Mouse (Mus musculus) embryo, embryonic 11 days (tissue): ENCODE data around the gene Btbd3.

Source experiments
- DNase-seq: peaks from one replicate; pipeline ENCODE4 v3.0.0-alpha.2; 2015

Btbd3 gene

DNA sequence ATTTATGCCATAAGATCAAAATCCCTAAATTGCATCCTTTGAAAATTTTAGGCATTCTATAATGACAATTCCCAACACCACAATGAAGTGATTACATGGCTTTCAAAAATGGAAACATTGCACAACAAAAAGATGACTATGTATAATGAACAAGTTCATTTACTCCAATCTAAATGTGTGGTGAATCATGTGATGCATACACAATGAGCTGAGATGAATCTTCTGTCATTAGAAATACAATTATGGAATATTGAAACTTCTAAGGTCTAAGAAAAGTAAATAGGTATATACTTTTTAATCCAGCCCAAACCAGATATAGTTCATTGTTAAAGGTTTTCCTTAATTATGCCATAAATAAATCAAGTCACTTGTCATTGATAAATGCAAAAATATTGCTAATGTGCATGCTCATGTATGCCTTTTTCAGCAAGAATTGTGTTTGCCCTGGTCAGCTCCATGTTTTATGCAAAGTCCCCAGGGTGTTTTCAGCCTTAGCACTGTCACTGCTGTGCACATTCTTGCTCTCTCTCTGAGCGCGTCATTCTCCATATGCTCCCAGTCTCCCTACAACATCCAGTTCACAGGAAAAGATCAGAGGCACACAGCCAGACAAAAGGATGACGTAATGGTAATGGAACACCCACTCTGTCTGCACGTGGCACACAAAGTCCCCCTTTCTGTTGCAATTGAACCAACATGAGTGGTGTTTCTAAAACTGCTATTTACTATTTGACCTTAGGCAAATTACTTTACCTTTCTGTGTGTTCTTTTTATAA lies 149.6 kb downstream of the Btbd3 start:
- peak; percentile 60 for DNase-seq

DNA sequence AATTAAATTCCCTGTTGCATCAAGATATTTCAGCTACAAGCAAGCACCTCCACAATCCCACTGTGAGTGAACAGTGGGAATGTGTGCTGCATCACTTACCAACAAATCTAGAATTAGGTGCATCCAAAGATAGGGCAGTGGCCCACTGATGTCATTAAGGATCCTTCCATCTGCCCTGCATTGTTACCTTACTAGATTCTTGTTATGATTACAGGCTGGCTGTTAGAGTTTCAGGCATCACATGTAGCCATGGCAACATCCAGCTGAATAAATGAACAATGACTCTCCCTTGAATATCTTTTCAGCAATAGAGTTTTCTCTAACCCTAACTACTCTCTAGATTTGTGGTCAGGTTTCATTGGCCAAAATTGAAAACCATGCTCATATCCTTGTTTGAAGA lies 150.3 kb downstream of the Btbd3 start:
- DNase-seq = peak; percentile 16

DNA sequence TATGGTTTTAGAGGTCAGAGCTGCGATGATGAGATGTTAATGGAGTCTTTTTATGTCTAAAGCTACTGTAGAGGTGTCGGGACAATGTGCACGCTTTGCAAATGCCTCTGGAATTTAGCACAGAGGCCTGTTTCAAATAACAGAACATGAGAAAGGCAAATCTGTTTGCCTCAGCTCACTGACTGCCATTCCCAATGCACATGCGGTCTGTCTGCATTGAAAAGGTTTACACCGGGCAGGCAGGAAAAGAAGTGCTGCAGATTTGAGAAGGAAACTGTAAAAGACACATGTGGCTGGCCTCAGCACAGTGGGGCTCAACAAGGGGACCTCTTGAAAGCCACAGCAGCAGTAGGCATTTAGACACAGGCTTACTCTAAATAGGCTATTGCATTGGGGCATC lies 156.2 kb downstream of the Btbd3 start:
- peak; percentile 26 for DNase-seq

DNA sequence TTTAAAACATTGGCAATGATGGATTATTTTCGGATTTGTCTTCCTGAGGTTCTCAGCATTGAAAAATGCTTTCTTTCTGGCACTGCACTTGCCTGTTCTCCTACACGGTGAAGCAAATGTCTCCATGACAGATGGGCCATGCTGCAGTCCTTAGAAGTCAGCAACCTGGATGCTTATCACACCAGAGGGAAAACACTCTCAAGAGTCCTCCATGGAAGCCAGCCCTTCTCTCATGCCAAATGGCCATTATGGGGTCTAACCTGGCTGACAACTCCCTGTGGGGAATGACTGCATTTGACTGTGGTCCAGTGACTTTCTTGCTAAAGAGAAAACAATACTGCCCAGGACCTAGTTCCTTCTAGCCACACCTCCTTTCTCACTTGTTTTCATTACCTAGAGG lies 166.0 kb downstream of the Btbd3 start:
- DNase-seq = no peak

DNA sequence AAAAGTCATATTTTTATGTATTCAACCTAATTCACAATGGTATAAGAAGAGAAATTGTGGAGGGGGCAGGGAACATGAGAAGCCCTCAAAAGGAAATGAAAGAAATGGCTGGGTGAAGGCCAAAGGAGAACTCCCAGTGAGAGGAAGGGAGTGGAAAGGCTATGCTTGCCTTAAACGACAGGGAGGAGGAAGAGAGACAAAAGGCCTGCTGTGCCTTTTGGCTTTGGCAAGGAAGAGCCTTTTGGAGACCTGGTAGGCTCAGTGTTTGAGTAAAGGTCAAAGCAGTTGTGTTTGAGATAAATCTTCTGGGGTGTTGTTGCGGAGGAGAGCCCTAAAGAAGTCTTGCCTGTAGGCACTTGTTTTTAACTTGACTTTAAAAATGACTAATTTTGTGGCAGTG lies 175.6 kb downstream of the Btbd3 start:
- no peak for DNase-seq

DNA sequence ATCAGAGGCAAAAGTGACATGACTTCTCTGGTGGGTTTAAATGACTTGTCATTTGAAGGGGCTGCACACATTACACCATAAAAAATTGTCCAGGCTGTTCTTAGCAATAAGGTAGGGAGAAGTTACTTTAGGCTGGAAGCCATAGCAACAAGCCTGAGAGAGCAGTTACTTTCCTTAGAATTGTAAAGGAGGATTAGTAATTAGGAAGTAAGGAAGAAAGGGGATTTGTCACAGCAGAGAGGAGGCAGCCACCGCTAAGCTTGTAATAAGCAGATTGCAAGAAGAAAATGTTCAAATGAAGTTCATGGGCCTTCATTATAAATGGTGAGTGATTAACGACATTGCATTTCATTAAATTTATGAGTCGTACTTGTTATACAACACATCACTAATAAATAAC lies 190.1 kb downstream of the Btbd3 start:
- DNase-seq = no peak

DNA sequence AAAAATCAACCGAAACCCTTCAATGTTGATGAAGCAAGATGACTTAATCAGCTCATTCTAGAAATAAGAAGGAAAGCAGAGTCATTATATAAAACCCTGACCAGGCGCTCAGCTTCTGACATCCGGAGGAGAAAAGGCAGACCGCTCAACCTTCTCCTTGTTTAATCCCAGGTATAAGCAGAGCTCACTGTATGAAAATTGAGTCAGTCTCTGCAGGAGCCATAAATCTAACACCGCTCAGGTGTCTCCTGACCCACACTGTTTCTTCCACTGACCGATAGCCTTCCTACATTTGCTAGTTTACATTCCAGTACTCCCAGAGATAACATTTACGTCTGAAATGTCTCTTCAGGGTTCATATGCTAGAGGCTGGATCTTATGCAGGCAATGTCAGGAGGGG lies 190.6 kb downstream of the Btbd3 start:
- DNase-seq = no peak

DNA sequence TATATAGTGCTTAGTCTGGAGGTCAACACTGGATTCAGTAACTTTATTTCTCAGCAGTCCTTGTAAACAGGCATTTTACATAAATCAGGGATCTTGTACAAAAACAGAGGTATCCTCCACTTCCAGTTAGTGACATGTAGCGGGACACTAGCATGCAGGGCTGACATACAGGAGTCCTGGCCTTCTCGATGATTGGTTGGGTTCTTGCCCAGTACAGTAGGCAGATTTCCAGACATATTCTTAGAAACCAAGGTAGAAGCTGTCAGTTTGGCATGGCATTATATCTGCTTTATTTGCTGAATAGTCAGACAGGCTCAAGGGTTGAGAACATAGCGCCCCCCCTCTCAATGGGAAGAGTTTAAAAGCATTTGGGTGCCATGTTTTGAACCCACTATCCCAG lies 191.3 kb downstream of the Btbd3 start:
- DNase-seq = no peak

DNA sequence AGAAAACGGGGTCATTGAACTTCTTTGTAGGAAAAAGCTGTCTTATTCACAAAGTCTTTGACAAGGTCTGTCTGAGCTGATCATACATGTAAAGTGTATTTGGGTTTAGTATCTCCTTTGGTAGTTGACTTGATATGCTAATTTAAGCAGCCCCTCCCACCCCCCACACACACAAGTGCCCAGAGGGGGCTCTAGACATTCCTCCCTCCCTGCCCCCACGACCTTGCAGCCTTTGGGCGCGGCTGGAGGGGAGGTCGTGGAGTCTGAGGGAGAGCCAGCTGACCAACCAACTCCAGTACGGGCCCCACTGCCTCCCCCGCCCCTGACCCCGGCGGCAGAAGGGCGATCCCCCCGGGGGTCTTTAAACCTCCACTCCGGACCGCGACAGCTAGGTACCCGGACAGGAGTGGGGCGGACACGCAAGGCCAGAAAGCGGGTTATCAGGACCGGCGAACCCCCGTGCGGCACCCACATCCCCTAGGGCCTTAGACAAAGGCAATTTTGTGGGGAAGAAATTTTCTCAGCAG lies 211.7 kb downstream of the Btbd3 start:
- DNase-seq = no peak

DNA sequence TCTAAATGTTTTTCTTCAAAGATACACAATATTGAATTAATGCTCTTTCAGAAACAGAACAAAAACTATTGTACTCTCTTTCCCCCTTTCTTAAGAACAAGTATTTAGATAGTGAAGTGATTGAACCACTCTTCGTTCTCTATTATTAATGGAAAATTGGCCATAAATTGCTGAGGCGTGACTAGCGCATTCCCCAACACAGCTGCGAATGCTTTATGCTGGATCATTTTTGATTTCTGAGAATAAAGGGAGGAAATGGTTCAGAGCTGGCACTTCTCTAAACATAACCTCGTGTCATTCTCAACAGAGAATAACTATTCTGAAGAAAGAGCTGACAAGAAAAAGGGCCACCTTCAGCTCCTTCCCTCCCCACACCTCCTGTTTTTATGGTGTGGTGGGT lies 217.0 kb downstream of the Btbd3 start:
- no peak for DNase-seq

DNA sequence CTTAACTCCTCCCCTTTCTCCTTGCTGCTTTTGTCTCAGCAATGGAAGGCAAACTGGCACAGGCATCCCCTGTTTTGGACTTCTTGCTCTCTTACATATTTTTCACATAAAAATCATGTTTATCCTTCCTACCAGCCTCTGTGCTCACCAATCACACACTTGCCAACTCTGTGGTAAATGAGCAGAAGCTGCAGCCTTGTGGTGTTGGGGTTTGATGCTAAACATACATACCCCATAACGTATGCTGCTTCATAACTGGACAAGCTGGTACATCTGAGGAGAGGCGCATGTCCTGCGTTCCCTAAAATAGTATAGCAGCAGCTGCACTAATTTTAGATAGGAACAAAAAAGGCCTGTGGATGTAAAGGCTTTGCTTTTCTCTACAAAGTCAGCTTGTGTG lies 220.1 kb downstream of the Btbd3 start:
- no peak for DNase-seq

DNA sequence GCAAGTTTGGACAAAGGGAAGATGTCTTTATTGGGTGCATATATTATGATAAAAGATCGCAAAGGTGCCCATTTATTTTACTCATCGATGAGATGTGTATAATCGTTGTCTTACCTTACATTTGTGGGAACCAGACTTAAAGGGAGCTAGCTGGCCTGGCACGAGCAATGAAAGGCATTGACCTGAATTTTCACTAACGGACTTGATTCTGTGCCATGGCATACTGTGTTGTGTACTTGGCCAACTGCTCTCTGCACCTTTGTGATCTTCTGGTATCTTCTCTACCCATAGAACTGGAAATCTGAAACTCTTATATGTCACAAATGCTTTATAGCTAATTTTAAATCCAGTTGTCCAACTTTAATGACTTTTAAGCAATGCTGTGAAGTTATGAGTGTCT lies 220.9 kb downstream of the Btbd3 start:
- DNase-seq = no peak

DNA sequence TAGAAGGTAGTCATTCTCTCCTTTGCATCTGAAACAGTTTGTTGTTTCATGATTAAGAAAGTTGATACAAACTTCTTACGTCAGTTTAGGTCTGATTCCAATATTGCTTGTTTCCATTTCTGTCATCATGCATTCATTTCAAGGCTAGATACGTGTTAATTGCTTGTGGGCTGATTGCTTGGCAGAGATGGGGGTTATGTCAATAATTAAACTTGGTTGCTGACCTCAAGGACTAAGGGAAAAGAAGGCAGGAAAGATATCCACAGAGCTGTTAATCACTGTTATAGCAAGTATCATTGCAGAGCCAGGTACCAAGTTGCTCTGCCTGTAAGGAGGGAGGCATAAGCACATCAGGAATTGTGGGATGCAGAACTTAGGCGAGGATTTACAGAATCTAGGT lies 226.2 kb downstream of the Btbd3 start:
- DNase-seq = no peak

DNA sequence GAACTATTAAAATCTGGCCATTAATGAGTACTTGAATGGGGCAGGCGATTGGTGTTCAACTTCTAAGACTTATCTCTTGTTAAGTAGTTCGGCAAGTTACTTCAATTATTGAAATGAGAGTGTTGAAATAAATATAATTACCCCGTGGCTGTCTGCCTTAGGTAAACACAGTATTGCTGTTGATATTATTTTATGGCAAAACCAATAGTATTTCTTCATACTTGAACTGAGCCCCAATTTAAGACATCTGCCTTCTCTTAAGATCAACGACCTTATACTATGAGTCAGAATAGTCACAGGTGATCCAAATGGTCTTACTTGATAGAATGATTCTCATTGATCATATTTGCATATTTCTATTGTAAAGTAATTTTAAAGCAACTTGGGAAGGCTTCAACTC lies 228.5 kb downstream of the Btbd3 start:
- DNase-seq = no peak

DNA sequence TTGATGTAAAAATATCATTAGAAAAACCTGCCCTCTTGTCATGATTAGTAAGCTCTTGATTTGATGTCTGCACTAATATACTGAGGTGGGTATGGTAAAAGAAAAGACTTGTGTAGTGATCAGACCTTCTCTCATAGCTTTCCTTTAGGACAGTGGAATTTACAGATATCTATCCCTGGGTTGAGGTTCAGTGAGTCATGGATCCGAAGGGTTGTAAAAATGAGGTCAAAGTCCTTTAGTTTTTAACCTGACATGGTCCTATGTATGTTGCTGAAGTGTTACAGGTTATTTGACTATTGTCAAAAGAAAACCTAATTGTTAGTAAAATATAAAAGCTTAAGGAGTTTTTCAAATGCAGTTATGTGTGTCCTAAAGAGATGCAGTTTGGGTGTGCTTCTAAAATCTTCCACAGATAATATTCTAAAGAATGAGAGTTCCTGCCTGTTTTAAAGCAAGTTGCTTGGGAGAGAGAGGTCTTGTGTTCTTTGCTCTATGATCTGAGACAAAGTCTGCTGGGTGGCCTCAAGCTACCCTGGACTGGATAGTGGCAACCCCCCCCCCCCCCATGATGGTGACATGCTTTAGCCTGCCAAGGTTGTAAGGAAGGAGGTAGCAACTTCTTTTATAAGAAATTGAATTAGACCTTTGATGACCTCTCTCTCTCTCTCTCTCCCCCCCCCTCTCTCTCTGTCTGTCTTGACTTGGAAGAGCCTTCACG lies 234.5 kb downstream of the Btbd3 start:
- DNase-seq = no peak

DNA sequence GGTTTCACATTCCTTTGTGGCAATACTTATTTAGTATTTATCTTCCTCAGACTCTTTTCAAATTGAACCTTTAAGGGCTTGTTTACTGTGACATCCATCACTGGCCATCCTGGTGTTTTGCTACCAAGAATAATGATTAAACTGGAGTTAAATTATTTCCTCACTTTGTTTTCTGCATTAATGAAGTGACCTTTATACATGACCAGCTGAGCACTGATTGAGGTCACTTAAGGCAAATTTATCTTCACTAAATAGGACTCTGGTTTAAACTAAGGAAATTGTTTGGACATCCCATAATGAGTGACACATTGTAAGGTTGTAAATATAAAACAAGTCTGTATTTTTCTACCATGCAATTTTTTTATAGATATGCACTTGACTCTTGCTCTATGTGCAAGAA lies 235.8 kb downstream of the Btbd3 start:
- DNase-seq = no peak

DNA sequence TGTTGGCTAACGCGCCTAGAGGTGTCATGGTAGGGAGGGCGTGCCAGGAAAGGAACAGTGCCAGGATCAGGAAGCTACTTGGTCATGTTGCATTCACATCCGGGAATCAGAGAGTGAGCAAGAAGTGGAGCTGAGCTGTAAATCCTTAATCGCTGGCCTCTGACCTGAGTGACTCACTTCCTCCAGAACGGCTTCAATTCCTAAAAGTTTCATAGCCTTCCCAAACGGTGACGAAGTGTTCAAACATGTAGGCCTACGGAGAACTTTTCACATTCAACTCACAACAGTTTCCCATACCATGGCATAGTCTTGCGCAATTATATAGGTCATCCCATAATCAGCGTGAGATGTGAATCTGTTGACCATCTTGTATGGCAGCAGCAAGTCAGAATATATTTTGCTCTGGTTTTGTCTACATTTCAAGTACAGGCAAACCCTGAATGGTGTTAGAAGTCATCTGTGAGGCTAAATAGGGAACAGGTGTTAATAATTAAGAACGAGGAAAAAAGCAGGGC lies 247.6 kb downstream of the Btbd3 start:
- DNase-seq = peak; percentile 25

DNA sequence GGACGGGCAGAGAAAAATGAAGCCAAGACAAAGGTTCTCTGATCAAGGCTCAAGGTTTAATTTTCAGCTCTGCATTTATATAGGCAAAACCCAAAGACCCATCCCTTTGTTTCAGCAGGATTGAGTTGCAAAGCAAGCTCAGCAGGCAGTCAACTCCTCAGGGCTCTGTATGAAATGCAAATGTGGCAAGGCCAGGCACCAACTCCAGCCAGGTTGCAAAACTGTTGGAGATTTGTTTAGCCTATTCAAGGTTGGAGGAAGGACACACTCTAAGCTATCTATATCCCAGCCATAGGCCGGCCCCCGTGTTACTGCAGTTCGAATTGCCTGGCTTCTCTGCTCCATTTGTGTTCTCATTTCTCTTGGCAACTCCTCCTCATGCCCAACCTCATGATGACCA lies 259.2 kb downstream of the Btbd3 start:
- DNase-seq = no peak

DNA sequence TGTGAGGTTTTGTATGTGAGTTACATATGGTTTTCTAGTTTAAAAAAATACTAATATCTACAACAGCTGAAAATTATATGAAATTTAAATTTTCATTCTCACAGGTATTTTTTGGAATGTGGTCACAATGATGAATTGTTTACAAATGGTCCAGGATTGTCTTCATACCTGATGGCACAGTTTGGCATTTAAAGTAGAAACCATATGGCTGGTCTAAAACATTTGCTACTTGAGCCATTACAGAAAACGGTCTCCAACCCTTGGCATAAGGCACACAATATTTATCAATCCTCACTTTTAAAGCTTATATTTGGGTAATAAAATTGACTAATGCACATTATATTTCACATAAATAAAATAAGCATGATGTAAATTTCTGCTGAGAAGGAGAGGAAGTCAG lies 272.1 kb downstream of the Btbd3 start:
- DNase-seq = no peak

DNA sequence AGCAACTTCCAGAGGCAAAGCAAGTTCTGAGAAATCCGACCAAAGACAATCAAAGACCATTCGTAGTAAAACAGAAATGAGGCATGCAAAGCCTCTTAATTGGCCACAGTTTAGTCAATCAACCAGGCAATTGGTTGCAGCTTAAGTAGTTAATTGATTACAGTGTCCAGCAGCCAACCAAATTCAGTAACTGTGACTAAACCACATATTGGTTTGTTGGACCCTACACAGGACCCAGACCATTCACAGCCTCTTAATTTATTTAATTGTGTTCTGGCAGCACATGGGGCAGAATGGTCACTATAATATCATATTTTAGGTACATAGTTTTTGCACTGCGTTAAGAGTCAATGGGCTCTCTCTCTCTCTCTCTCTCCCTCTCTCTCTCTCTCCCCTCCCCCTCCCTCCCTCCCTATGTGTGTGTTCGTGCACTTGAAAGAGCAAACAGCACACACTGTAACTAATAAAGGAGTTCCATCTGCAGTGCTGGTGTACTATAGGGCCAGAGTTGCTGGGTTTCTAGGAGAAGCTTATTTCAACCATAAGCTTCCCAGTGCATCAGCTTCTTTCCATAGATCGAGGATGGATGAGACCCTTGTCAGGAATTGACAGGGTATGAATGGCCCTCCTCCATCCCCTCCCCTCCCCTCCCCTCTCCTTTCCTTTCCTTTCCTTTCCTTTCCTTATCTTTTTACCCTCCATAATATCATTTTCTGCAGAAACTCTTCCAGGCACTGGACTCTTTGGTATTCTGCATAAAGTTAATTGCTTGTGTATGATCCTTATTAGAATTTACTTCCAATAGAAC lies 275.0 kb downstream of the Btbd3 start:
- peak; percentile 5 for DNase-seq

DNA sequence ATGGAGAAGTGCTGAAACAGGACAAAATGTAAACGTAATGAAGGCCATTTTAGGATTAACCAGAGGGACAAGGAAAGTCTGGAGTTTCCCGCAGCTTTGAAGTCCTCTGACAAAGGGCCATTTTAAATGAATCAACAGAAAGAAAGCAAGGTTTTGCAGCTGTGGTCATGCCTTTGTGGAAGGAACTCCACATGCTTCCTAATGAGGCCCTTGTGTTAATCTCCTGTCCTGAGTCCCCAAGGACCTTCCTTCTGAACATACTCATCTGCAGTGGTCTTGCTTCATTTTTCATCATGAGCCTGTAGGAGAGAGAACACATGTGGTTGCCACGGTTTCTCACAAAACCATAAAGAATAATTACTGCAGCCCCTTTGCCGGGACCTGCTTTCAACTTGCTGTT lies 275.6 kb downstream of the Btbd3 start:
- DNase-seq = peak; percentile 49

DNA sequence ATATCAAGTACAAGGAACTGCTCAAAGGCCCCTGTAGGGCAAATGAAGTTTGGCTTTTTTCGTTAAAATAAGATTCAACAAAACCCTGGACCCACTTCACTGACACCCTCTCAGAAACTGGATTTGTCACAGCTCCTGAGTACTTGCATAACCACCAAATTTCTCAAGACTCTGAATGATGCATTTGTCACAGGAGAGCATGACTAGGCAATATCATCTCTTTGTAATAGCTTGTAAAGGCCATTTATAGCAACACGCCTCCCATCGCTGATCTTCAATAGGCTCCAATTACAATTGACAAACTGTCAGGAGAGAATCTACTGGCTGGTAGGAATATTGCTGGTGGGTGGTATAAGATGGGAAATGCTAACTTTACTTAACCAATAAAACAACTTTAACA lies 283.3 kb downstream of the Btbd3 start:
- no peak for DNase-seq

DNA sequence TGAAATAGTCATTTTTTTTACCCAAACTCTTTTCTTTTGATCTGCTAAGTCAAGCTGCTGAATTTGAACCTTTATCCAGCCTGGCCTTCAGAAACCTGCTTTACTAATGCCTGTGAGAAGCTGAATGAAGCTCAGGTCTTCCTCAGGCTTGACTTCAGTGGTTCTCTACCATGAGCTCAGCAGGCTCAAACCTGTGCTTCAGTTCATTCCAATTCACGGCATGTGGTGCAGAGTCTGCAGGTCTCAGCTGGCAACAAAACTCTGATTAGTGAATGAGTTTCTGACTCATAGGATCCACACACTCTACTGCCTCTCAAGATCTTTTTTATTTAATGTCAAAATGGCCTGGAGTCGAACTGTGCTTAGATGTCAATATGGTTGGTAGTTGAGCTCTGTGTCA lies 292.6 kb downstream of the Btbd3 start:
- DNase-seq = no peak
